Mouse (Mus musculus) splenic B cell, adult 2 months (primary cell): Measurements from ENCODE around the gene Ces2g.

Experiments
- DNase-seq: peaks from one replicate; pipeline ENCODE4 v3.0.0-alpha.2; 2011; ENCODE audit warnings: low read depth, low spot score
- H3K27me3 ChIP-seq: 2 replicates; pipeline ENCODE4 v1.6.1; 2012; ENCODE audit warnings: mild to moderate bottlenecking, low read length, moderate library complexity, mixed read lengths; ENCODE audit not compliant: control insufficient read depth, poor library complexity, insufficient read depth, severe bottlenecking
- H3K36me3 ChIP-seq: 2 replicates; pipeline ENCODE4 v1.6.1; 2012; ENCODE audit warnings: mild to moderate bottlenecking, low read length, moderate library complexity, mixed read lengths; ENCODE audit not compliant: control insufficient read depth, poor library complexity, insufficient read depth, severe bottlenecking

The Ces2g gene

GRCm38 (mm10) chr8:105014391-105014790 lies 52.9 kb downstream of the Ces2g start:
- DNase-seq: no peak
- H3K36me3 ChIP-seq: no peaks in the 10 kb centered on the region
- H3K27me3 ChIP-seq: no peaks in the 10 kb centered on the region
